Mouse (Mus musculus) frontal cortex, postnatal 36 days (tissue): ENCODE measurements around the gene Med16.
"Not testable (repeated sequence)": the region's sequence is repeated elsewhere in the genome, so short reads cannot be mapped to it uniquely, and the experiment has no call there.

ENCODE experiments used
- DNase-seq, 2 experiments: peaks; one replicate each; pipeline ENCODE4 v3.0.0; 2022; ENCODE audit warnings: low spot score in 2 of 2

Med16 gene

DNA sequence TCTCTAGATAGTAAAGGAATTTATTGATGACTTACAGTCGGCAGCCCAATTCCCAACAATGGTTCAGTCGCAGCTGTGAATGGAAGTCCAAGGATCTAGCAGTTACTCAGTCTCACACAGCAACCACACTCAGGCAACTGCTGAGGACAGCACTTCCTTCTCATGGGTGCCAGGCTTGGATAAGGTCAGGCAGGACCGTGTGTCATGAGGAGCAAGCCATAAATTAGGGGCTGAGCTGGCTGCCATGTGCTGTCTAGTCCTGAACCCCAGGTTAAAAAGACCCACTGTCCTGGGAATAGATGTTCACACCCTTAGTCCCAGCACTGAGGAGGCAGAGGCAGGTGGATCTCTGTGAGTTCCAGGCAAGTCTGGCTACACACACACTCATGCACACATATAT is 23.8 kb downstream of the Med16 start:
- DNase-seq, result not testable (repeated sequence)

DNA sequence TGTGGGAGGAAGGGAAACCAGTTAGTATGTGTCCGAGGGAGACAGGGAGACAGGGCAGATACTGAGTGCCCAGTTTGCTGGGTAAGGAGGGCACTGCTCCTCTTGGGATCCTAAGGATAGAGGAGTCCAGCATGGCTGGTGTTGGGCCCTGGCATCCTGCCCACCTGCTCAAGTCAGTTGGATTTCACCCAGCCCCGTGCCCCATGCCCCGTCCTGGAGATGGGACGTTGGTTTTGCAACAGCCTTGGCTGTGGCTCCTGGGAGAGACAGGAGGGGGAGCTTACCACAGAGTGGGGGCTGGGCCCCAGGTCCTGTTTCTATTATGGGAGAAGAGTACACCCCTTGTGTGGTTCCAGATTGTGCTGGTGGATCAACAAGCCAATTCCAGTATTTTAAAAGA is 24.3 kb downstream of the Med16 start:
- no peak for DNase-seq

DNA sequence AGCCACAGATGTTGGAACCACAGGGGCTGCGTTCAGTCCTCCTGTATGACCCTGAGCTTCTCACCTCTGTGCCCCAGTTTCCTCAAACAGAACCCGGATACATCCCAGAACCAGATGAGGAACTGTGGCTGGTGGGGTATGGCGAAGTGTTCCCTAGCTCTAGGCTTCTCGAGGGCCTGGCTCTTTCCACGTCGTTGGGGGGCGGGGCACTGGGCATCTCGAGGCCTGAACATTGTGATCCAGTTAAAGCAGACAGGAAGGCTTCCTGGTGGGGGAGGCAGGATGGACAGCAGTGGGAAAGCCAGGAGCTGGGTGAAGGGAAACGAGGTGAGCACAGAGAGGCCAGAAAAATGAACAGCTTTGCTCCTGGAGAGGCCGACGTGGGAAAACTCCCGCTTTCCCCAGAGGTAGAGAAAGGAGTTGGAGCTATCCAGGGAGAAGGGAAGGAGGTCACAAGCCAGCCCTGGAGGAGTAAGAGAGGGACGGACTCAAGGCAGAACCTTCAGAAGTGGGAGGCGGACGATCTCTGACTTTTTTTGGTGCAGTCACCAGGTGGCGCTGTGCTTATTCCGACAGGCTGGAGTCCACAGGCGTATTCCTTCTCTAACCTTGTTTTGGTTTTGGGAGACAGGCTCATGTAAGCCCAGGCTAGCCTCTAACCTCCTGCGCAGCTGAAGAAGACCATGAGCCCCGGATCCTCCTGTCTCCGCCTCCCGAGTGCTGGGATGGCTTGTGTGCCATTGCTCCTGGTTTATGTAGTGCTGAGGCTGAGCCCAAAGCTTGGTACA is 25.2 kb downstream of the Med16 start:
- DNase-seq, result peak; percentile 80 to 86

- DNase-seq, result no peak
These were observed 26.7 kb downstream of the Med16 start for GRCm38 (mm10) chr10:79881981-79882380.

DNA sequence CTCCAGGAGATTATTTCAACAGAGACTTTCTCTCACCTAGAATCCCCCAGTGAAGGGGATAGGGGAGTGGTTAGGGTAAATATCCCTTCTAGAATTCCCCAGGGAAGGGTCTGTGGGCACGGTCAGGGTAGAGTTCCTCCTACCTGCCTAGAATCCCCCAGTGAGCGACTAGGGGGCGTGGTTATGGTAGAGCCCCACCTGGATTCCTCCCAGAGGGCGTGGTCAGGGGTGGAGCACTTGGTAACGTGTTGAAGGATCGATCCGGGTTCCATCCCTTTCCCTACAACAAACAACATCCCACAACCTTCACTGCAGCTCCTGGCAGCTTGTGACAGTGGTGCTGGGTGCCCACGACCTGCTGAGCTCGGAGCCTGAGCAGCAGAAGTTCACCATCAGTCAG is 28.0 kb downstream of the Med16 start:
- no peak for DNase-seq

DNA sequence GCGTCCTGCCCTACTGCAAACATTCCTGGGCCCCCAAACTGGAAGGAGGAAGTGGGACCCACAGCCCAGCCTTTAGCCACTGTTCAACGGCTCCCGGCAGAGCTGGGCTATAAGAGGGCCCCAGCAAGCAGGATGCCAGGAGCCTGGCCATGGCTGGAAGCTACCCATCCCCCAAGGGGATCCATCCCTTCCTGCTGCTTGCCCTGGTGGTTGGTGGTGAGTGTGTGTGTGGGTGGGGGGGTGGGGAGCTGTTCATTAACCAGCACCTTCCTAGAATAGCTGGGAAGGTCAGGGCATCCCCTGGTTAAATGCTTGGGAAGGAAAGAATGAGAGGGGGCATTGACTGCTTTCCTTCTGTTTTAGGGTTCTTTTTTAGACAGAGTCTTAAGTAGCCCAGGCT is 29.2 kb downstream of the Med16 start:
- no peak for DNase-seq

DNA sequence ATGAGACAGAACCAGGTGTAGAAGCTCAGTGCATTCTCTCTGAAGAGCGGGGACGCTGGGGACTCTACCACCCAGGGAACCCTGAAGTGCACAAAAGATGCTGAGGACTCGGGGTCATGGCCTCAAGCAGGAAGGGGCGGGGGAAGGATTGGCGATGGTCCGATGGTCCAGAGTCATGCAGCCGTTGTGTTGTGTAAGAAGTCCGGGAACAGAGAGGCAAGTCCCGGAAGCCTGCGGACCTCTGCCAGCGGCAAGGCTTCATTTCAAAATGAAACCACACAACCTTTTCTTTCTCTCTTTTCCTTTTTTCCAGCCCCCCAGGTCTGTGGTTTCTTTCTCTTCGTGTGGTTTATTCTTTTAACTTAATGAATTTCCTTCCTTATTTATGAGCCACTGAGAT is 31.0 kb downstream of the Med16 start:
- no peak for DNase-seq

DNA sequence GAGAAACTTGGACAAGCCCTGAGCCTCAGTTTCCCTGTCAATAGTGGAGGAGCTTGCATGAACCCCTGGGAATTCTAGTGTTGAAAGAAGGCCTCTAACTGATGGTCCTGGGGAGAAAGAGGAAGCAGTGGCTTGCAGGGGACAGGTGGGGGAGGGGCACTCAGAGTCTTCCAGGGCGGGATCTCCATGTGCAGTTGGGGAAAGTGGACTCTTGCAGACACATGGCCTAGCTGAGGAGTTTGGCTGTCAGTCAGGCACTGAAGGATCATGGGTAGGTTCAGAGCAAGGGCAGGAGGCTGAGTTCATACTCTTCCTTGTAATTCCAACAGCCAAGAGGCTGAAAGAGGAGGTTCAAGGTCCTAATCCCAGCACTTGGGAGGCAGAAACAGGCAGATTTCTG is 31.5 kb downstream of the Med16 start:
- DNase-seq, result no peak

- DNase-seq, result no peak
These were observed 34.3 kb downstream of the Med16 start, which contains the start of the genes Prtn3 and Plppr3 for GRCm38 (mm10) chr10:79874290-79874862. Gene Prtn3, plus strand, starts transcription at chr10:79874476. Gene Plppr3, minus strand, starts transcription at chr10:79874634.

- no peak for DNase-seq
These were observed 34.9 kb downstream of the Med16 start for GRCm38 (mm10) chr10:79873715-79874289.

DNA sequence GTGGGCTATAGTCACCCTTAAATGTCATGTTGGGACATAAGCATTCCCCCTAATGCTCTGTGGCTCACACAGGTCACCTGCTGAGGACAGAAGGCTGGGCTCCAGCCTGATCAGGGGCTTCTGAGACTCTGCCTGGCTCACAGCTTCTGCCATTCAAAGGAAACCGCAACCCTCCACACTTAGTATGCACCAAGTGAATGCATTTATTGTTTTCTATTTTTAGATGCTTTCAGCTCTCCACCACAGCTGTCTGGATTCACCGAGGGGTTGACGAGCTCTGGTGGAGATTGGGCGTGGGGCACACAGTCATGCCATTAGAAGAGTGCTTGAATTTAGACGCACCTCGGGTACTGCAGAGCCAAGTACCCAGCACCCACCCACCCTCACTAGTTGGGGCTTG is 35.4 kb downstream of the Med16 start:
- DNase-seq, result no peak

GRCm38 (mm10) chr10:79872862-79873261 is 35.9 kb downstream of the Med16 start:
- no peak for DNase-seq

GRCm38 (mm10) chr10:79871845-79872244 is 36.9 kb downstream of the Med16 start:
- no peak for DNase-seq

DNA sequence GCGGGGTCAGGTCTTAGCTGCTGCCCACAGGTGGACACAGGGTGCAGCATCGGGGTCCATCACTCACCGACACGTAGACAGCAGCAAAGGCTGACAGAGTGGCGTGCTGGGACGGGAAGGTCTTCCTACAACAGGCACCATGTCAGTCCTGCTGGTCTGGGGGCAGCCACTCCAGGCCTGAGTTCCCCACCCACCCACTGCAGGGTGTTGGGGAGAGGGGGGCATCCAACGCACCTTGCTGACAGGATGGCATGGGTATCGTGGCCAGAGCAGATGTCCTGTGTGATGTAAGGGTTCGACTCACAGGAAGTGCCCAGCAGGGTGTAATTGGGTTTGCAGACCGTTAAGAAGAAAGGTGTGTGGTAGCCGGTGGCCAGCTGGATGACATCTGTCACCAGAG is 42.1 kb downstream of the Med16 start:
- DNase-seq, result no peak

DNA sequence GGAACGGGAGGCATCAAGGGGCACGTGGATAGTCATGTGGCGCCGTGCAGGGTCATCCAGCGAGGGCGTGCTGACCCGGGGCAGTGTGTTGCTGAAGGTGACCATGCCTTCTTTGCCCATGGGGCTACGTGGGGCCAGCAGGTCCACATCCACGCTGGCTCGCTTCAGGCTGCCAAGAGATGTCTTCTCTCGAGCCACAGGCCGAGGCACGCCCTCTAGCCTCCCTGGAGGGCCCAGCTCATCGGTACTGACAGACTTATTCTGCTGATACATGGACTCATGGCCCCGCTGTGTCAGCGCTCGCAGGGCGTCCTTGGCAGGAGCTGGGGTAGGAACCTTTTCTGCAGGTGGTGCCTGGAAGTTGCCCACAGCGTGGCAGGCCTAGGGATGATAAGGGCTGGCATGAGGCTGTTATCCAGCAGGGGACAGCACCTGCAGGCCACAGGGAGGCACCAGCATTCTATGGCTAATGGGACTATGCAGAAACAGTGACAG is 42.9 kb downstream of the Med16 start:
- no peak for DNase-seq

DNA sequence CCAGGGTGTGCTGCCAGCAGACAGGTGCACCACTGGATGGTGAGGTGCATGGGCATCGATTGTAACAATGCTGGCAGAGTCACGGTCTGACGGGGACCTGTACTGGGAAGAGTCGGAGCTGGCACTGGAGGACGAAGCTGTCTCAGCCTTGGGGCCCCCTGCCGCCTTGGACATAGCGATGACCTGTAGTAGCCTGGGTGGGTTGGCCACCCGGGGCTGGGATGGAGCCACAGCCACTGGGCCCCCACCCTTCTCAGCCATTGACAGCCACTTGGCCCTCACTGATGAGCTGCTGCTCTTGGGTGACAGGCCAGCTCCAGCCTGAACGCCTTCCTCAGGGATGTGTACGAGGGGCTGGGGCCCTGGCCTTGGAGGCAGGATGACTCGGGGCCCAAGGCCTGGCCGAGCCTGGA is 43.5 kb downstream of the Med16 start:
- no peak for DNase-seq

- DNase-seq, result no peak
These were observed 44.2 kb downstream of the Med16 start for GRCm38 (mm10) chr10:79864351-79865188.

DNA sequence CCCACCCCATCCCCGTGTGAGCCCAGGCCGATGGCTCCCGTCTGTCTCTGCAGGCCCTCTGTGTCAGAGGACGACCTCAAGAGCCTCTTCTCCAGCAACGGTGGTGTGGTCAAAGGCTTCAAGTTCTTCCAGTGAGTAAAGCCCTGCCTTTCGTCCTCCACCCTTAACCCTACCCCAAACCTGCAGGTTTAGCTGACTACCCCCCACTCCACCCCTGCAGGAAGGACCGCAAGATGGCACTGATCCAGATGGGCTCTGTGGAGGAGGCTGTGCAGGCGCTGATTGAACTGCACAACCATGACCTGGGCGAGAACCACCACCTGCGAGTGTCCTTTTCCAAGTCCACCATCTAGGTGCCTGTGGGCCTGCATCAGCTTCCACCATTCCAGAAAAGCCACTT is 45.8 kb downstream of the Med16 start:
- no peak for DNase-seq

- no peak for DNase-seq
These were observed 46.5 kb downstream of the Med16 start for GRCm38 (mm10) chr10:79862049-79862788.

DNA sequence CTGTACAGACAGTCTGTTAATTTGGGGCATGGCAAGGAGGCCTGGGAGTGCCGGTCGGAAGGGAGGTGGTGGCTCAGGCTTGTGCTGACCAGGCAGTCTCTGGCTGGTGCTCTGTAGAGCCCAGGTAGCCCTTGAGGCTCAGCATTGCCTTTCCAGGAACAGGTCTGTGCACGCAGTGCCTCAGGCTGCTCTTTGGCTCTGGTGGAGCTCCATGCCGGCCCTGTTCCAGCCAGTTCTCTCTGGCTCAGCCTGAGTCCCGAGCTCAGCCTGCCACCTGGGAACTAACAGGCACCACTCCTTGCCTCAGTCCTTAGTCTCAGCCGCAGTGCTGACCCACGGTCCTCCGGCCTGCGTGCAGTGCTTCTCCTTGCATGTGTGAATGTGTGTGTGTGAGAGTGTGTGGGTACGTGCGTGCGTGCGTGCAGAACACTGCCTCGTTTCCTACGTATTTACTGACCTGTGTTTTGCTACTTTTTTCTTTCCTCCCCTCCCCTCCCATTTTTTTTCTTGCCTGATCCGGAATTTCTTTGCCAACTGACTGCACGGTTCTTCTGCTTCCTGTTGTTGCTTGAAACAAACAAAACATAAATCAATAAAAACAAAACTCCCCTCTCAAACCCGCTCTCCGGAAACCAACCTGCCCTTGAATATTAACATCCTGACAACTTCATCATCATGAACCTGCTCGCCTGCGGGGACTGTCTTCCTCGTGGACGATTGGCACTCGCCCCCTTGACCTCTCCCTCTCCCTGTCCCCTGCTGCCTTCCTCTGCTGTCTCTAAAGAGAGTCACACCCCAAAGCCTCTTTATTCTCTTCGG is 47.3 kb downstream of the Med16 start:
- DNase-seq, result no peak
